Comparison of ENCODE assay signal across 8 mouse cellular contexts in the genomic region with DNA sequence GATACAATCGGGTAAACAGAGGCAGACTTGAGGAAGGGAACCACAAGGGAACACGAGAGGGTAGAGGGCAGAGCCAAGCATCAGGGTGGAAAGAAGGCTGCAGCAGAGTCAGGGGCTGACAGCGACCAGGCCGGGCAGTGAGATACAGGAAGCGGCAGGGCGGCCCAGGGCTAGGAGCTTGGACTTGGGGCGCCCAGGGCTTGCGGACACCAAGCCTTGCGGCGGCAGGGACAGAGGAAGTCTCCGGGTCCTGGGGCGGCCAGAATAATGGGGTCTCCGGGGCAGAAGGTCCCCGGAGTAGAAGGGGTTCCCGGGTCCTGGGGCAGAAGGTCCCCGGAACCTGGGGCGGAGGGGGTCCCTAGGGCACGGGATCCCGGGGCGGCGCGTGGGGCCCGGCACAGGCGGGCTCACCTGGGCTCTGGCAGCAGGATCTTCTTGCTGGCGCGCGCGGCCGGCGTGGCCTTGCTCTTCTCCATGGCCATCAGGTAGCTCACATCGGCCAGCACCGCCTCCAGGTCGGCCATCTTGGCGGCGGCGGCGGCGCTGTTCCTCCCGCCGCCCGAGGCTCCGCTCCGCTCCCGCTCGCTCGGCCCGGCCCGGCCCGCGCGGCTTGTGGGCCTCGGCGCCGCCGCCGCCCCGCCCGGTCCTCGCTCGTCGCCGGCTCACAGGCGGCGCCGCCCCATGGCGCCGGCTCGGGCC. TPM values are rescaled to one million over a fixed set of nuclear protein-coding genes. Genes with fewer than 3 reads are reported as not detected.
DNase-seq lines count a peak whose midpoint lies in the region; ATAC-seq and TF ChIP-seq lines count a peak whose summit lies in the region.

No protein-coding gene starts in this region.

- peaks cover 49% of the 10 kb centered on the region for H3K4me1 ChIP-seq in embryonic facial prominence, embryonic 14.5 days (ENCODE audit: control insufficient read depth, insufficient read depth, low read length)
- H3K4me1 ChIP-seq in limb, embryonic 13.5 days, result peaks cover 55% of the 10 kb centered on the region
- H3K4me1 ChIP-seq in midbrain, postnatal 0 days (ENCODE audit: insufficient read depth, low read length), result peaks cover 46% of the 10 kb centered on the region
- H3K4me1 ChIP-seq in thymus, adult 2 months (replicated peaks; ENCODE audit: control insufficient read depth, insufficient read depth, low read length), result peaks cover 34% of the 10 kb centered on the region

- H3K9me3 ChIP-seq in embryonic facial prominence, embryonic 14.5 days (ENCODE audit: control insufficient read depth, low read length), result no peaks in the 10 kb centered on the region
- no peaks in the 10 kb centered on the region for H3K9me3 ChIP-seq in limb, embryonic 13.5 days
- no peaks in the 10 kb centered on the region for H3K9me3 ChIP-seq in midbrain, postnatal 0 days (ENCODE audit: low read length)

- intact Hi-C loops in heart, postnatal 14 days (cut with DNase I), result no loop called here

- peak overlapping the region; percentile 84 for H3K4me2 ChIP-seq in embryonic facial prominence, embryonic 14.5 days (ENCODE audit: low read depth, low read length)
- H3K4me2 ChIP-seq in limb, embryonic 13.5 days (replicated peaks), result peak overlapping the region; percentile 90
- H3K4me2 ChIP-seq in midbrain, postnatal 0 days (ENCODE audit: low read depth, low read length, poor library complexity, severe bottlenecking), result peak overlapping the region; percentile 92

- ATAC-seq in embryonic facial prominence, embryonic 14.5 days (ENCODE audit: low read depth), result peak; percentile 66
- ATAC-seq in limb, embryonic 13.5 days (ENCODE audit: low FRiP score, low read depth), result peak; percentile 46
- ATAC-seq in midbrain, postnatal 0 days (ENCODE audit: low FRiP score), result peak; percentile 53

- no peaks in the 10 kb centered on the region for H3K27me3 ChIP-seq in embryonic facial prominence, embryonic 14.5 days (replicated peaks; ENCODE audit: control insufficient read depth, insufficient read depth, low read length)
- H3K27me3 ChIP-seq in limb, embryonic 13.5 days, result no peaks in the 10 kb centered on the region
- H3K27me3 ChIP-seq in midbrain, postnatal 0 days (ENCODE audit: insufficient read depth, low read length), result no peaks in the 10 kb centered on the region
- H3K27me3 ChIP-seq in thymus, adult 2 months (ENCODE audit: control insufficient read depth, insufficient read depth, low read length), result no peaks in the 10 kb centered on the region

- peak; percentile 35 to 60 for DNase-seq in layer of hippocampus, postnatal 10 days (ENCODE audit: low spot score in 2 of 2)
- no peak for DNase-seq in layer of hippocampus, adult 9-11 months
- peak; percentile 53 for DNase-seq in adrenal gland, postnatal 25 days
- peak; percentile 51 for DNase-seq in embryonic facial prominence, embryonic 14.5 days (ENCODE audit: low spot score)
- DNase-seq in heart, postnatal 14 days, result peak; percentile 58 to 65
- peak; percentile 49 for DNase-seq in midbrain, postnatal 0 days (ENCODE audit: low spot score)
- peak; percentile 55 for DNase-seq in thymus, adult 2 months

- no peaks in the 10 kb centered on the region for H3K36me3 ChIP-seq in embryonic facial prominence, embryonic 14.5 days (ENCODE audit: control insufficient read depth, insufficient read depth, low read length)
- no peaks in the 10 kb centered on the region for H3K36me3 ChIP-seq in limb, embryonic 13.5 days
- no peaks in the 10 kb centered on the region for H3K36me3 ChIP-seq in midbrain, postnatal 0 days (ENCODE audit: insufficient read depth, low read length)
- no peaks in the 10 kb centered on the region for H3K36me3 ChIP-seq in thymus, adult 2 months (ENCODE audit: control insufficient read depth, insufficient read depth, low read length)

- 0 out of 2 replicates have a peak, but pooled peaks have one; percentile 1 for TF ChIP-seq CTCF in midbrain, postnatal 0 days (IDR thresholded peaks at IDR 0.05)
- no peak for TF ChIP-seq CTCF in thymus, adult 2 months (IDR thresholded peaks at IDR 0.05; ENCODE audit: borderline replicate concordance, control insufficient read depth, extremely low read depth, insufficient read depth, low read length, poor library complexity)

- peak overlapping the region; percentile 89 for H3K27ac ChIP-seq in embryonic facial prominence, embryonic 14.5 days (replicated peaks; ENCODE audit: low read depth, low read length)
- H3K27ac ChIP-seq in limb, embryonic 13.5 days, result peak overlapping the region; percentile 79
- H3K27ac ChIP-seq in midbrain, postnatal 0 days (ENCODE audit: low read depth, low read length), result peak overlapping the region; percentile 88
- peak overlapping the region; percentile 98 for H3K27ac ChIP-seq in thymus, adult 2 months (ENCODE audit: control insufficient read depth, insufficient read depth, low read length)

- WGBS in embryonic facial prominence, embryonic 14.5 days, result 1% methylated on average over 8 of the region's 68 CpGs
- 2% methylated on average over 49 of the region's 68 CpGs for WGBS in limb, embryonic 13.5 days
- under 1% methylated on average over 40 of the region's 68 CpGs for WGBS in midbrain, postnatal 0 days
- WGBS in thymus, adult 2 months, result 9% methylated on average over 65 of the region's 68 CpGs

- TF ChIP-seq POLR2A in thymus, adult 2 months (IDR thresholded peaks at IDR 0.05; ENCODE audit: control insufficient read depth, extremely low read depth, insufficient read depth, low read length, poor library complexity), result no peak

- peak overlapping the region; percentile 98 for H3K9ac ChIP-seq in embryonic facial prominence, embryonic 14.5 days (ENCODE audit: low read depth, low read length)
- H3K9ac ChIP-seq in limb, embryonic 13.5 days, result peak overlapping the region; percentile 96
- H3K9ac ChIP-seq in midbrain, postnatal 0 days (replicated peaks; ENCODE audit: low read length, poor library complexity, severe bottlenecking), result peak overlapping the region; percentile 99

- peak overlapping the region; percentile 95 for H3K4me3 ChIP-seq in embryonic facial prominence, embryonic 14.5 days (ENCODE audit: low read depth, low read length)
- H3K4me3 ChIP-seq in limb, embryonic 13.5 days, result peak overlapping the region; percentile 96
- H3K4me3 ChIP-seq in midbrain, postnatal 0 days (ENCODE audit: low read depth, low read length), result peak overlapping the region; percentile 89
- H3K4me3 ChIP-seq in thymus, adult 2 months (ENCODE audit: control insufficient read depth, insufficient read depth, low read length), result peak overlapping the region; percentile 95

RNA-seq across cellular contexts. Expression of gene Grk2, which starts 0.4 kb away (rescaled TPM):
- total RNA-seq in layer of hippocampus, postnatal 10 days (2021), result 100 to 1,000 TPM; 141 to 147 TPM
- total RNA-seq in adrenal gland, postnatal 25 days (2021), result 45.8 and 59.4 TPM in 2 replicates
- 17.0 and 18.9 TPM in 2 replicates for polyA plus RNA-seq in embryonic facial prominence, embryonic 14.5 days (2014; fragmentation: Nextera tagmentation; extraction: Ambion mirVana)
- 10 to 100 TPM; 54.1 to 59.4 TPM for total RNA-seq in heart, postnatal 14 days (2021)
- polyA plus RNA-seq in limb, embryonic 13.5 days (2015; fragmentation: Nextera tagmentation; extraction: Ambion mirVana), result 16.5 and 18.5 TPM in 2 replicates
- total RNA-seq in midbrain, postnatal 0 days (2014; rRNA removed), result 152 and 257 TPM in 2 replicates
- 27.0 and 29.6 TPM in 2 replicates for polyA plus RNA-seq in midbrain, postnatal 0 days (2015; fragmentation: Nextera tagmentation; extraction: Ambion mirVana)
- polyA plus RNA-seq in thymus, adult 2 months (2012; rRNA removed), result 515 and 528 TPM in 2 replicates

RNA-seq across cellular contexts. Expression of gene Ankrd13d, which starts 22.7 kb away (rescaled TPM):
- 10 to 100 TPM; 76.3 to 89.4 TPM for total RNA-seq in layer of hippocampus, postnatal 10 days (2021)
- total RNA-seq in adrenal gland, postnatal 25 days (2021), result 4.3 and 4.9 TPM in 2 replicates
- 7.6 and 9.0 TPM in 2 replicates for polyA plus RNA-seq in embryonic facial prominence, embryonic 14.5 days (2014; fragmentation: Nextera tagmentation; extraction: Ambion mirVana)
- 1 to 10 TPM; 1.0 to 1.4 TPM for total RNA-seq in heart, postnatal 14 days (2021)
- polyA plus RNA-seq in limb, embryonic 13.5 days (2015; fragmentation: Nextera tagmentation; extraction: Ambion mirVana), result 13.6 and 14.7 TPM in 2 replicates
- 92.2 and 106 TPM in 2 replicates for total RNA-seq in midbrain, postnatal 0 days (2014; rRNA removed)
- polyA plus RNA-seq in midbrain, postnatal 0 days (2015; fragmentation: Nextera tagmentation; extraction: Ambion mirVana), result 79.1 and 84.8 TPM in 2 replicates
- polyA plus RNA-seq in thymus, adult 2 months (2012; rRNA removed), result 56.0 and 61.4 TPM in 2 replicates

RNA-seq across cellular contexts. Expression of gene Ssh3, which starts 36.7 kb away (rescaled TPM):
- 10 to 100 TPM; 49.0 to 66.1 TPM for total RNA-seq in layer of hippocampus, postnatal 10 days (2021)
- 35.6 and 52.3 TPM in 2 replicates for total RNA-seq in adrenal gland, postnatal 25 days (2021)
- 16.3 and 16.6 TPM in 2 replicates for polyA plus RNA-seq in embryonic facial prominence, embryonic 14.5 days (2014; fragmentation: Nextera tagmentation; extraction: Ambion mirVana)
- total RNA-seq in heart, postnatal 14 days (2021), result 1 to 10 TPM; 7.2 to 9.9 TPM
- 15.7 and 16.0 TPM in 2 replicates for polyA plus RNA-seq in limb, embryonic 13.5 days (2015; fragmentation: Nextera tagmentation; extraction: Ambion mirVana)
- total RNA-seq in midbrain, postnatal 0 days (2014; rRNA removed), result 40.6 and 67.7 TPM in 2 replicates
- polyA plus RNA-seq in midbrain, postnatal 0 days (2015; fragmentation: Nextera tagmentation; extraction: Ambion mirVana), result 18.6 and 20.7 TPM in 2 replicates
- polyA plus RNA-seq in thymus, adult 2 months (2012; rRNA removed), result 72.7 and 94.1 TPM in 2 replicates

Comparison
In these comparisons a context has a peak if more than half of its experiments do, and no peak if none do; other contexts are left out.
1. RNA of gene Ankrd13d, which starts 22.7 kb away (total RNA-seq): 92.2 to 106 TPM in midbrain, postnatal 0 days and 76.3 to 89.4 TPM in layer of hippocampus, postnatal 10 days; 4.3 to 4.9 TPM in adrenal gland, postnatal 25 days and 1.0 to 1.4 TPM in heart, postnatal 14 days; every median in the first group is over 10 times any median in the second.
2. Peak in every context shown above with its lines, with median percentiles within 50 percentile points of each other: ATAC-seq, H3K27ac ChIP-seq, H3K4me2 ChIP-seq, H3K4me3 ChIP-seq and H3K9ac ChIP-seq.